Mouse (Mus musculus) brain, embryonic 14.5 days (tissue): ENCODE measurements at regions not wholly inside any gene's neighbourhood (a gene's known extent, or its start where the extent isn't known, plus 50 kb on each side); places are given as distances from the start of the nearest gene placed in this dataset.

ENCODE experiments used
- CTCF ChIP-seq: fragments of 200-500 bp; IDR thresholded peaks from 2 replicates; pipeline ENCODE4 v1.5.1; 2012; ENCODE audit warnings: inconsistent platforms, mild to moderate bottlenecking, moderate library complexity, borderline replicate concordance; ENCODE audit not compliant: insufficient read depth, insufficient read length; ENCODE audit errors: extremely low read depth
- POLR2A ChIP-seq: fragments of 200-500 bp; IDR thresholded peaks from 2 replicates; pipeline ENCODE4 v1.6.1; 2012; ENCODE audit warnings: mild to moderate bottlenecking, inconsistent platforms, borderline replicate concordance; ENCODE audit not compliant: poor library complexity, insufficient read depth, insufficient read length, severe bottlenecking; ENCODE audit errors: extremely low read depth

GRCm38 (mm10) chr13:52275196-52275595 is 255.9 kb downstream of the Diras2 start:
- TF ChIP-seq POLR2A: no peak
- TF ChIP-seq CTCF: no peak
